Comparison of ENCODE assay signal across 22 mouse cellular contexts in the genomic region with DNA sequence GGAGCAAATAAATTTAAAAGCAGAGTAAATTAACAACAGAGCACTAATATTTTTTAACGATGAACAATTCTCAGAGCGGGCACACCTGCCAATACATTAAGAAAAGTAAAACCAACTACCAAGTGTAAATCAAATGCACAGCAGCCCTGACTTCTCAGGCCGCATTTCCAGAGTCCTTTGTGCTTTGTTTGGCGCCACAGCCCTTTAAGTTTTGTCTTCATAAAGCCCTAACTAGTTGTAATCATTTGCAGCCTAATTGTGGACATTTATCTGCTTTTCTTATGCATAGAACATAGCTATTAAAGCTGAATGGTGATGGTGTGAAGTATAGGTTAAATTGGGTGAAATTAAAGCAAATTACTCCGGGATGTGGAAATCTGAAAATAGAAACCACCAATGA.
"Had no signal": no experiment of that assay in that cellular context is flagged by ENCODE, and none has a peak within 500 bp of the region (broad histone marks: within the 10 kb centered on the region; RNA-seq: fewer than 3 reads in every experiment).

No protein-coding gene starts in this region.

- H3K4me2 ChIP-seq: heart, embryonic 11.5 days; heart, embryonic 13.5 days; heart, embryonic 15.5 days; hindbrain, embryonic 12.5 days; hindbrain, embryonic 14.5 days; limb, embryonic 12.5 days; liver, embryonic 11.5 days; liver, embryonic 13.5 days; liver, embryonic 15.5 days had no signal

- ATAC-seq: hindbrain, postnatal 0 days; intestine, postnatal 0 days had no signal

- H3K4me3 ChIP-seq: heart, embryonic 13.5 days; heart, embryonic 15.5 days; hindbrain, embryonic 12.5 days; left cerebral cortex, adult 2 months; limb, embryonic 12.5 days; liver, embryonic 13.5 days; liver, embryonic 15.5 days had no signal

- H3K36me3 ChIP-seq: heart, embryonic 13.5 days; heart, embryonic 15.5 days; hindbrain, embryonic 12.5 days; limb, embryonic 12.5 days; liver, embryonic 13.5 days; liver, embryonic 15.5 days had no signal

- DNase-seq: gastrocnemius, postnatal 14 days; gastrocnemius, postnatal 36 days; heart, adult 18-20 months; heart, postnatal 14 days; heart, postnatal 36 days; kidney, adult 18-20 months; kidney, adult 8-10 months; kidney, postnatal 10 days; kidney, postnatal 25 days; liver; liver, embryonic 13.5 days had no signal

- H3K27ac ChIP-seq: heart, embryonic 13.5 days; heart, embryonic 15.5 days; hindbrain, embryonic 12.5 days; hindbrain, embryonic 14.5 days; hindbrain, postnatal 0 days; left cerebral cortex, adult 2 months; limb, embryonic 12.5 days; liver, embryonic 13.5 days; liver, embryonic 15.5 days had no signal

- H3K9me3 ChIP-seq: heart, embryonic 13.5 days; heart, embryonic 15.5 days; hindbrain, embryonic 12.5 days; limb, embryonic 12.5 days; liver, embryonic 13.5 days; liver, embryonic 15.5 days had no signal

- H3K4me1 ChIP-seq: heart, embryonic 15.5 days; hindbrain, embryonic 12.5 days; liver, embryonic 15.5 days had no signal

- H3K9ac ChIP-seq: heart, embryonic 13.5 days; heart, embryonic 15.5 days; hindbrain, embryonic 12.5 days; hindbrain, embryonic 14.5 days; limb, embryonic 12.5 days; liver, embryonic 13.5 days; liver, embryonic 15.5 days had no signal

- H3K27me3 ChIP-seq: heart, embryonic 13.5 days; heart, embryonic 15.5 days; hindbrain, embryonic 12.5 days; limb, embryonic 12.5 days; liver, embryonic 13.5 days; liver, embryonic 15.5 days had no signal
